Mouse (Mus musculus) c-Kit-positive CD71-positive TER-119-positive erythroid progenitor cells, embryonic 14.5 days (primary cell): ENCODE results near the gene Fam98c.
"Not testable (repeated sequence)": the region's sequence is repeated elsewhere in the genome, so short reads cannot be mapped to it uniquely, and the experiment has no call there.

Experiments
- DNase-seq: peaks from one replicate; pipeline ENCODE4 v3.0.0-alpha.2; 2013; ENCODE audit warnings: low spot score

Fam98c gene

DNA sequence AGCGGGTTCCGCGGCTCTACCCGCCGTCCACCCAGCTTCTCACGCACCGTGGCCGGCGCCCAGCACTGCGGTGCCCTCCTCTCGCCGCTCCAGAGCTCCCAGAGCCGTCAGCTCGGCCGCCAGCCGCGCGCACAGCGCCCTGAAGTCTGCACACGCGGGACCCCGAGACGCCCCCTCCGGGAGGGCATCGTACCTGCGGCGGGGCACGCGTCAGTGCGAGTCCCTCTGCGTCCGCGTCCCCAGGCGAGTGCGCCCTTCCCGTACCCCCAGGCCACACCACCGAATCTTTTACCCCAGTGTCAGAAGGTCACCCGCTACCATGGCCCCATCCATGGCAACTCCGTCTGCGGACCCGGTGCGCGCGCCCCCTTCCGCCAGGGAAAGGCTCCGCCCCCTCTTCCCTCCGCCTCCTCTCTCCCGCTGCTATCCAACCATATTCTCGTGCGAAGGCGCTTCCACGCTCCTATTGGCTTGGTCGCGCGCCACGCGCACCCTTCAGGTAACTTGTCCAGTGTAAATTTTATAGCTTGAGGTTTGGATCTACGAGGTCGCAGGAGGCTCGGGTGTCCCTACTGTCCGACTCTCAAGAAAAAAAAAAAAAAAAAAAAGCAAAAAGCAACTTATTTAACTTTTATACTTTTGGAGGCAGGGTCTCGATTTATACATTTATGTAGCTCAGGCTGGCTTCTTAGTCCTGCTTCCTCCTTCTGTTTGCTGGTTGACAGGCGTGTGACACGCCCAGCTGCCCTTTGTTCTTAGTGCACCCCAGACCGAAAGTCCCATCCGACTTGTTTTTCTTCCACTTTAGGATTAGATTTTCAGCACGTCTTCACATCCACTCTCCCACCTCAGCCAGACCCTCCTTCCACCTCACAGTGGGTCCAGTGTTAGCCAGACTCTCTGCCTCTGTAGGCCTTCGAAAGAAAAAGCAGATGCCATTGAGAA is at the start of gene Fam98c:
Gene Fam98c (minus strand): TSS at position 397 of the 945 bp plus-strand sequence.
- peak; percentile 68 for DNase-seq

DNA sequence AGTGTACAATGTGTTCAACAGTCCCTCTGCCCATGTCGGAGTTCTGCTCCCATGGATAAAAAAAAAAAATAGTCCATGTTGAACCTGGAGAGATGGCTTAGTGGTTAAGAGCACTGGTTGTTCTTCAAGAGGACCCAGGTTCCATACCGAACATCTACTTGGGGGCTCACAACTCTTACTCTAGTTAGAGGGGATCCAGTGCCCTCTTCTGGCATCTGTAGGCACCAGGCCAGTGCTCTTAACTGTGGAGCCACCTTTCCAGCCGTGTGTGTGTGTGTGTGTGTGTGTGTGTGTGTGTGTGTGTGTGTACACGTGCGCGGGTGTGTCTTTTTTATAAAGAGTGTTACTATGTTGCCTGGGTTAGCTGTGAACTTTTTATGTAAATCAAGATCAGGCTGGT is 46.5 kb upstream of the Fam98c start:
- DNase-seq = no peak

DNA sequence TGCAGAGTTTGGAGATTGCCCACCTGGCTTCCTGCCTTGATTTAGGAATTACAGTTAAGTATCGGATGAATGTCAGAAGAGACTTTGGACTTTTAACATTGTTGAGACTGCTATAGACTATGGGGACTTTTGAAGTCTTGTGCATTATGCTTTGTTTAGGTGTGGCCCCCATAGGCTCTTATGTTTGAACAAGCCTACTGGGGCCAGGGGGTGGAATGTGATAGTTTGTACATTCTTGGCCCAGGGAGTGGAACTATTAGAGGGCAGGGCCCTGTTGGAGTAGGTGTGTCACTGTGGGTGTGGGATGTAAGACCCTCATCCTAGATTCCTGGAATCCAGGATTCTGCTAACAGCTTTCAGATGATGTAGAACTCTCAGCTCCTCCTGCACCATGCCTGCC is 38.2 kb upstream of the Fam98c start:
- not testable (repeated sequence) for DNase-seq

DNA sequence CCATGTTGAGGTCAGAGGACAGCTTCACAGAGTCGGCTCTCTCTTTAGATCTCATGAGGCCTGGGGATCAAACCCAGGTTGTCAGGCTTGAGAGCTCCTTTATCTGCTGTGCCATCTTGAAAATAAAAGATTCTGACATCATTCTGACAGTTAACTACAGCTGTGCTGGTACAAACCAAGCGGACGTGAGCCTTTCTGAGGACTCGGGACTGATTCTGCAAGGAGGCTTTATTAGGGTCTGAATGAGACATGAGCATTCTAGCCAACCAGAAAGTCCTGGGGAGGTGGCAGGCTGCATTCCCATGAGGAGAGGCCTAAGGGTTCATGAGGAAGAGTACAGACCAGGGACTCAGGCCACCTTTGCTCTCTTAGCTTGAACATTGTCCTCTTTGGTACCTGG is 25.3 kb upstream of the Fam98c start:
- not testable (repeated sequence) for DNase-seq

DNA sequence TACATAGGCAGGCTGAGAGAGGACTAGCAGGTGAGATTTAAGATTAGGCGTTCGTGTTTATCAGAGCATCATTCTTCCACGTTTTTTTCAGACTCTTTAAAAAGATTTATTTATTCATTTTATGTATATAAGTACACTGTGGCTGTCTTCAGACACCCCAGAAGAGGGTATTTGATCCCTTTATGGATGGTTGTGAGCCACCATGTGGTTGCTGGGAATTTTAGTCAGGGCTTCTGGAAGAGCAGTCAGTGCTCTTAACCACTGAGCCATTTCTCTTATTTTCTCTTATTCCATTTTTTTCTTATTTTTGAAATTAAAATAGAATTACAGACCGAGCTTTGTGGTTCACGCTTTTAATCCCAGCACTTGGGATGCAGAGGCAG is 24.8 kb upstream of the Fam98c start:
- no peak for DNase-seq

DNA sequence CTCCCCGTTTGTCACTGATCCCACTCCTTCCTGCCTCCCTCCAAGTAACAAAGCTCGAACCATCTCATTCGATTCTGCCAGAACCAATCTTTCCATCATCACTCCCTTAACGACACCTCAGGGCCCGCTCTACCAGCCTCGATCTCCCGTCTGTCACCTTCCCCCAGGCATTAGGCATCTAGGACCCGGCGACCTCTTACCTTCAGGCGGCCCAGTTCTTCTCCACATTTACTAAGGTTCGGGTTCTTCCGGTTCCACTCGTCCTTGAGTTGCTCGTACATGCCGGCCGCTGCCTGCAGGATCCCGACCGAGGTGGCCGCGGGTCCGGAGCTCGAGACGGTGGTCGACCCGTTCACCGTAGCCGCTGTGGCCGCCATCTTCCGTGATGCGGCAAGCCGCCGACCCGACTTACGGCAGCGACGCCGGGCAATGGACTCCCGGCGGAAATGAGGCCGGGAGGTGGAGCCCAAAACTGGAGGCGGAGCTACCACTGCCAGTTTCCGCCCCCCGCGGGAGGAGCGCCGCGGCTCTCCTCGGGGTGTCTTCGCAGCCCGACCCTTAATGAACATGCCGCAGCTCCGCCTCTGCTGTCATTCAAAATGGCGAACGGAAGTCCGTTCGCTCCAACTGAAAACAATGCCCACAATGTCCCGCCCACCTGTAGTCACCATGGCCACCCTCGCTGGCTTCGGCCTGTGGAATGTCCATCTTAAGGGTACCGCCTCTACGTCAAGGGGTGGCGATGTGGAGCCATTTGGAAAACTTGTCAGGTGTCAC is 24.2 kb upstream of the Fam98c start, which contains the start of gene Psmd8:
Gene Psmd8 (minus strand): TSS at position 625 of the 777 bp plus-strand sequence.
- peak; percentile 95 for DNase-seq

DNA sequence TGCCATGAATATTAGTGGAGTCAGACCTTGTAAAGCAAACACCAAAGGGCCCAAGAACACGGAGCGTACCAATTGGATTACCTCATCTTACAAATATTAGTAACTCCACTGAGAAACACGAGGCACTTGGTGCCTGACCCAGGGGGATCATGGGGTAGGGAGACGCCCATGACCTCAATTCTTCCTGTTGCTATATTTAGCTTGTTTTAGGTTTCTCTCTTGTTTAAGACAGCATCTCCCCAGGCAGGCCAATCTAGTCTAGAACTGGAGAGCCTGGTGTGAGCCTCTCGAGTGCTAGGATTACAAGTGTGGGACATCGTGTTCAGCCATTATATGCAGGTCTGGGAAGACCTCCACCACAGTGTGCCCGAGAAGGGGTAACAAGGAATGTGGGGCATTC is 23.3 kb upstream of the Fam98c start:
- DNase-seq = peak; percentile 34

DNA sequence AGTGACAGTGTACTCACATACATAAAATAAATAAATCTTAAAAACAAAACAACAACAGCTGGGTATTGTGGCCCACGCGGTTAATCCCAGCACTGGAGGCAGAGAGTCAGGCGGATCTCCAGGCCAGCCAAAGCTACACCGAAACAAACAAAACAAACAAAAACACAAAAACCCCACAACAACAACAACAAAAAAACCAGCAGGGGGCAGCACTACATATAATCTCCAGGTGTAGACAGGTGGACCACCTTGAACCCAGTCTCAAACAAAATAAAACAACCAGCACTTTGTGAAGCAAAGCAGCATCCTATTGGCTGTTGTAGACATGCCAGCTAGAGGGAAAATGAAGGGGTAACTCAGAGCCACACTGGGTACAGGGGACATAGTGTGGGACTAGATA is 22.1 kb upstream of the Fam98c start:
- DNase-seq = peak; percentile 26

DNA sequence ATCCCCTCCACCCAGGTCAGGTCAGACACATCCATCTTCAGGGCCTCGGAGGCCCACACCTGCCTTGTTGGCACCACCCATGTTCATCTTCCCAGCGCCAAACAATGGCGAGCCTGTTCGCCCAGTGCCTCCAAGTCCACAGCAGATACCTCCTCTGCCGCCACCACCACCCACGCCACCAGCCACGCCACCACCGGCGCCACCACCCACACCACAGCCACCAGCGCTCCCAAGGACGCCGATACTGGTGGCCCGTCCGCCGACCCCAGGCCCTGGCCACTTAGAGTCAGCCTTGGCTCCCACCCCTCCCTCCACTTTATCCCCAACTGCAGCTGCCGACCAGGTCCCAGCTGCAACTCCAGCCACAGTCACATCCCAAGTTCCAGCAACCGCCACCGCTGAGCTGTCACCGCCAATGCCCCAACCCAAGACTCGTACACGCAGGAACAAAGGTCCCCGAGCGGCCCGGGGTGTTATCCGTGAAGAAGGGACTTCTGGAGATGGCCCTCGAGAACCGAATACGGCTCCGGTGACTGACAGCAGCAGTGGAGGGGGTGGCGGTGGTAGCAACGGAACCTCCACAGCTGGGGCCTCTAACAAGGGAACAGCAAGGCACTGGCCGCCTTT is 16.5 kb upstream of the Fam98c start:
- DNase-seq = no peak

DNA sequence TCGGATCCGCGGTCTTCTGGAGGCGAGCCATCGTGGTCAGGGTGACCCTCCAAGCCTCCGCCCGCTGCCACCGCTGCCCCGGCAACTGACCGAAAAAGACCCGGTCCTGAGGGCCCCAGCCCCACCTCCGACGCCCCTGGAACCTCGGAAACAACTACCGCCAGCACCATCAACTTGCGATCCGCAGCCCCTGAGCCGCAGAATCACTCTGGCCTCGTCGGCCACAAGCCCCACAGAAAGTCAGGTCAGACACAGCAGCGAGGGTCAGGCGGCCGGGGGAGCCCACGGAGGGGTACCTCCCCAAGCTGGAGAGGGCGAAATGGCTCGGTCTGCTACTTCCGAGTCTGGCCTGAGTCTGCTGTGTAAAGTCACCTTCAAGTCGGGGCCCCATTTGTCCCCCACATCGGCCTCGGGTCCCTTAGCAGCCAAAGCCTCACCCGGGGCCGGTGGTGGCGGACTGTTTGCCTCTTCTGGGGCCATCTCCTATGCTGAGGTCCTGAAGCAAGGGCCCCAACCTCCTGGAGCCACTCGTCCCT is 15.6 kb upstream of the Fam98c start:
- DNase-seq = no peak

DNA sequence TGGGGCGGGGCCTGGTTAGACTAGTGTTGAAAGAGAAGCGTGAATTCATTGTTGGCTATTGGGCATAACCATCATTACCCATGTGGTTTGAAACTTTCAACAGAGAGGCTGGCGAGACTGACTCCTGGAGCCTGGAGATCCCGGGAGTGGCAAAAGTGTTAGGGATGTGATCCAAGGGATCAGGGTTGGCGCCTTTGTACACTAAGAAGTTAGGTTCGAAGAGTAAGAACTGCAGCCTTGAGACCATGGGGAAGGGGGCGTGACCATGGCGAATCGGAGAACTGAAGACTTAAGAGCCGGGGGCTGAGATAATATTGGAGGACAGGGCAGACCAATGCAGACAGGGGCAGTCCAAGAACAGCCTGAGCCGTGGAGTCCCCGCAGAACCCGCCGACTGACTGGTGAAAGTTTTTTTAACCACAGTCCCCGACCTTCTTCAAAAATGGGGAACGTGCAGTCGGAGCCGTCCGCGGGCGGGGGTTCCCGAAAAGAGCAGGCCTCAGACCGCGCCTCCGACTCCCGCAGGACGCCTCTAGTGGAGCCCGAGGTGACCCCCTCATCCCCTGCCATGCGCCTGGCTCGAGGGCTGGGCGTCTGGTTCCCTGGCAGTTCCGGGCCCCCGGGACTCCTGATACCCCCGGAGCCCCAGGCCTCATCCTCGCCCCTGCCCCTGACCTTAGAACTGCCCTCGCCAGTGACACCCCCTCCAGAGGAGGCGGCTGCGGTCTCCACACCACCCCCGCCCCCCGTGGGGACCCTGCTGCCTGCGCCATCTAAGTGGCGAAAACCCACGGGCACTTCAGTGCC is 14.9 kb upstream of the Fam98c start:
- DNase-seq = peak; percentile 26

DNA sequence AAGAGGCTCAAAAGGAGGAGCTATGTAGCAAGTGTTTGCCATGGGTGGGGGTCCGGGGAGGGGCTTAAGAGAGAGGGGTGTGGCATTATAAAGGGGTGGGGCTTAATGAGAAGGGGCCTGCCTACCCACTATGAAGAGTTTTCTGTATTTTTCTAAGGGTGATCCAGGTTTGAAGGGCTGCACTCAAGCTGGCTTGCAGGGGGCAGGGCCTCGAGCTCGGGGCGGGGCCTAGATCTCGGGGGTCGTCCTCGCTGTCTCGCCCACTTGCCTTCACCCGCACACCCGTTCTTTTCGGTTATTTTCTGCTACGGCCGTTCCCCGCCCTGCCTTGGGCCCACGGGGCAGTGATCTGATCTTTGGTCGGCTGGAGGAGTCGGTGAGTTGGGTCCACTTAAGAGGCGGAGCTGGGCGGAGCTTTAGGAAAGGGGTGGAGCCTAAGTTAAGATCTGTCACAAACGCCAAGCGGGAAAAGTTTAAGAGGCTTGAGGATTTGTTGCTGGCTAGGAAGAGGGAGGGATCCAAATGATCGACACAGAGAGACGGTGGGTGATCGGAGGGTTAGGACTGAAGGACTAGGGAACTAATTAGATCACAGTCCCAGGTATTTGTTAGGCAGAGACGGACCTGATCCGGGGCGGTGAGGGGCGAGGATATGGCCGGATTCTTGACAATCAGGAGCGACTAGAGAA is 14.2 kb upstream of the Fam98c start, which contains the start of the genes Ggn and Spred3:
Gene Ggn (plus strand): TSS at position 145 of the 689 bp plus-strand sequence.
Gene Spred3 (minus strand): TSS at position 346 of the 689 bp plus-strand sequence.
- peak; percentile 77 for DNase-seq

DNA sequence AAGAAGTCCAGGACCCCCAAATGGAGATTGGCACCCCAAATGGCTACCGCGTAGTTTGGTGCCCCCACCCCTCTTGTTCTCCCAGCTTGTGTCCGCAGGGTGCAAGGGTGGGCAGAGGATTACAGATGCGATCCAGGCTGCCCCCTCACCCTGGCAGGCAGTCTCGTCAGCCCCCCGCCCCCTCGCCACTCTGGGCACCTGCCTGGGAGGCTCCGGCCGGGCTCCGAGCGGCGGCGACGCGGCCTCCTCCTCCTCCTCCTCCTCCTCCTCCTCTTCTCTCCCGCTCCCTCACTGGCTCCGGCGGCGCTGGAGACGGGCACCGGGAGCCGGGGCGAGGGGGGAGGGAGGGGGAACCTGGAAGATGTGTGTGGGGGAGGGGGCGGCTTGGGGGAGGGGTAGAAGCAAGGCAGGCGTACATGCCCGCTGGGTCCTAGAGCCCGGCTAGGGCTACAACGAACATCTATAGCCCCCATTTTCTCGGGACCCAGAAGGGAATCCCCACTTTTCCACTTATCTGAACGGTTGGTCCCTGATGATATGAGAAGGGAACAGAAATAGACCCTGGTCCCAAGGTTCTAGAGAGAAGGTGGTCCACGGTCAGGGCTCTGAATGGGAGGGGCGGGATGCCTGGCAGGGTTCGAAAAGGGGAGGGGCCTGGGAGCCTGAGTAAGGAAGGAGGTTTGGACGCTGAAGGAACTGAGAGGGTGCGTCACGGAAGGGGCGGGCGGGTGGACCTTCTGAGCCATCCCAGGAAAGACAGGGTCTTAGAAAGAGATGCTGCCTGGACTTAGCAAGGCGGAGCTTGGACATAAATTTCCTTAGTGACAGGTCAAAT is 13.4 kb upstream of the Fam98c start:
- peak; percentile 19 for DNase-seq

DNA sequence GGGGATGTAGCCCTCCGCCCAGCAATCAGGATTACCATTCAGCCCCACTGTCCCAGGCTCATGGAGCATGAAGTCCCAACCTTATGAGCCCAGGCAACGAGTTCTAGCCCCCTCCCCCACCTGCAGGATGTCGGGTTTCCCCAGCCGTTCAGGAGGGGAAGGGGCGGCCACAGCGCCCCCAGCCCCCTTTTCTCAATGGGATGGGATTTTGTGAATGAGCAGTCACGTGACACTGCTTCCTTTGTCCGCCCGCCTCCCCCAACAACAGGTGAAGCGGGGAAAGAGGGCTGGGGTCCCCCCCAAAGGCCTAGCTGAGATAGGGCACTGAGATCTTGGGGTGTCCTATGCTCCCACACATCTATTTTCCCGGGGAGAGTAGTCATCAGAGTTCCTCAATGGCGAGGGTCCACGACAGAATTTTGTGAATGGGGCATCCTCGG is 12.8 kb upstream of the Fam98c start:
- DNase-seq = no peak

DNA sequence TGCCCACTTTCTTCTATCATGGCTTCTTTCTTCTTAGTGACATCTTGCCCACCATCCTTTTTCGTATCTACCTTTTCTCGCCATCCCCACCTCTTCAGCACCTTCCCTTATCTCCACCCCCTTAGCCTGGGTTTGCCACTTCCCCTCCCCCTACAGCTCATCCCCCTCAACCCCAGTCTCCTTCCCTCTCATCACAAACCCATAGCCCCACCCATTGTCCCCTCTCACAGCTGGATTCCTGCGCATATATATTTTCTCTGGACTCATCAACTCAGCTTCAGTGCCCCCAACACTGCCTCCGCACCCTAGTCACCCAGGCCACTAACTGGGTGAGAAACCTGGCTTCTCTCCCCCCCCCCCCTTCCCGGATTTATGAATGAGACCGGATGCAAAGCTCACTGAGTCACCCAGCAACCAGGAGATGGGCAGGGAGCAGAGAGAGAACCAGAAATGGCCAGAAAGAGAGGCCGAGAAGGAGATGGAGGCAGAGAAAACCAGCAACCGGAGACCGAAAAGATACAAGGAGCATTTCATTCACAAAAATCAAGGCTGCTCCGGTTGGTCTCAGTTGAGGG is 12.2 kb upstream of the Fam98c start:
- DNase-seq = no peak

DNA sequence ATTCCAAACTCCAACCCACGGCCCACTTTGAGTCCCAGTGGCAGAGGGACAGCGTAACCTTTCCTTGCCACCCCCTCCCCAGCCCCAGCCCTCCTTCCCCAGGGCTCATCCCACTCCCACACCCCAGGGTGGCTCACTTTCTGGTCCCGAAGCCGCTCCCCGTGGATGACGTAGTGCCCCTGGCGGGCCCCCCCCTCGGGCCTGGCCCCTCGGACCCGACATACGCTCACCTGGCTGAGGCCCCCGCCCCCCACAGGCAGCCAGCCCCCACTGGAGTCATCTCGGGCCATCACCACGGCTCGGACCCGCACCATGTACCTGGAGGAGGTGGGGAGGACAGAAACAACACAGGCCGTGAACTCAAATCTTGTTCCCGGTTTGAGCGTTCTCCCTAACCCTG is 11.6 kb upstream of the Fam98c start:
- DNase-seq = no peak

DNA sequence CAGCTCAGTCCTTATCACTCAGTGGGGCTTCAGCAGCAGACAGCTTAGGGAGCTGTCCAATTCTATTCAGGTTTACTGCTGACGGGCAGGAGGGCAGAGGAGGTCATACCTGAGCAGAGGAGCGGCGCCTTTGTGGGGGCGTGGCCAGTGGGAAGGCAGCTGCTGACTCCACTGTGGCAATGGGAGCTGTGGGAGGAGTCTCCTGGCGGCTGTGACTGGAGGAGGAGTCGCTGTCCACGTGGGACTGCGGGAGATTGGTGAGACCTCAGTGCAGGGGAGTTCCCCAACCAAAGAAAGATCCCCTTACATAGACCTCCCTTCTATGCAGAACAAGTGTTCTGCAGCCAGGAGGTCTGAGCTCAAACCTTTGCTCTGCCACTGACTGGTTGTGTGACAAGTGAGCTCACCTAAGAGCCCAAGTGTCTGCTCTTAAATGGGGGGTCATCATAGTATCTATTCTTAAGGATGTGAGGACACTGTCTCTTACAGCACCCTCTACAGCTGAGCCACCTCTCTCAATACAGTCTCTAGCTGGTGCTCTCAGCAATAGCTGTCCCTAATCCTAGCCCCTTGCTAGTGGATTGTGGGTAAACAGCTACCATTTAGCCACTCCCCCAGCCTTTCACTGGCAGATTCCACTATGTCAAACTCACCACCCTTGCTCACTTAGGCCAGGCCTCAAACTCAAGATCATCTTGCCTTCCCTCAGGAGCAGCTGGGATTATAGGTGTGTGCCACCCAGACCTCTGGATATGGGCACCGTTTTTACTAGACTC is 6.9 kb upstream of the Fam98c start:
- peak; percentile 23 for DNase-seq

DNA sequence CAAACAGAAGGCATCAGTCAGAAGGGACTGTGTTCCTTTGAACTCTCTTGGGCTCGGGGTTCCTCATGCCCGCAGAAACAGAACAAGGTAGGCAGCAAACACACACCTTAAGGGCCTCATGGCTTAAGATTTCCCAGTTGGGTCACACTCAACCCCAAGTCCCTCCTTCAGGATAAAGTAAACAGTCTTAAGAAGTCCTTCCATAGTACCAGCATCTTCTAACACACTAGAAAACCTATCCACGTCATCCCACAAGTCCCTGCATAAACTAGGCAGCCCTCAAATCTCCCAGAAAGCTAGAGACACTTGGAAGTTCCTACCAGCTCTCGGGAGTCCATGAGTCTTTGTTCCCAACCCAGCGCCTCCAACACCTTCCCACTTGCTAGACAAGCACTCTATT is 6.3 kb upstream of the Fam98c start:
- no peak for DNase-seq
